Mouse (Mus musculus): Measurements from ENCODE around the gene Asl.

Asl gene

DNA sequence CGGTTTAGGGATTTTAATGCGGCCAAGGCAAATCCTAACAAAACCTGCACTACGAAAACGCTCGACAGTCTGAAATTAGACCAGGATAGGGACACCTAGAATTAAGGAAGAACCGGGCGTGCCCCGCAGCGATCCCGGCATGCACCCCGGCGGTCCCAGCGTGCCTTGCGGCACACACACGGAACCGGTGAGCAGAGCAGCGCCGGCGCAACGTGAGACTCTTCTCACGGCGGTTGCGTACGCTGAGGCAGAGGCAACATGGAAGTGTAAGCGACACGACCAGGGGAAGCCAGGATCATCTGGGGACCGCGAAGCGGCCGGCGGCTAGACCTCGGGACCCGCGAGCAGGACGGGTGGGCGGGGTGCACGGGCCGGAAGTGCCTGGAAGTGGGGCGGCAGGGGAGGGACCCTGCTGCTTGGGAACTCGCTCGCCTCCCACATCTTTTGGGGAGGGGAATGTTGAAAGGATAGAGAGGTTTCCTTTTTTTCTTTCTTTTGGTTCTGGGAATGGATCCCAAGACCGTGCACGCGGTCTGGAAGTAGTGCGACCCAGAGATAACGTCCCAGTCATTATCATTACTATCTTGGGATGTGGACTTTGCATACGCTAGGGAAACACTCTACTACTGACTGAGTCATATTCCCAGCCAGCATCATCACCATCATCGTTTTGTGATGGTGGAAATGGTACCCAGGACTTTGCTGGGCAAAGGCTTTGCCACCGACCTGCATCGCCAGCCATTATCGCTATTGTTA, at the start of gene Asl, which contains the start of gene Crcp:
Gene Asl (minus strand): TSS at position 106 of the 756 bp plus-strand sequence.
Gene Crcp (plus strand): TSS at position 149 of the 756 bp plus-strand sequence.
- DNase-seq, result peak; percentile 85

DNA sequence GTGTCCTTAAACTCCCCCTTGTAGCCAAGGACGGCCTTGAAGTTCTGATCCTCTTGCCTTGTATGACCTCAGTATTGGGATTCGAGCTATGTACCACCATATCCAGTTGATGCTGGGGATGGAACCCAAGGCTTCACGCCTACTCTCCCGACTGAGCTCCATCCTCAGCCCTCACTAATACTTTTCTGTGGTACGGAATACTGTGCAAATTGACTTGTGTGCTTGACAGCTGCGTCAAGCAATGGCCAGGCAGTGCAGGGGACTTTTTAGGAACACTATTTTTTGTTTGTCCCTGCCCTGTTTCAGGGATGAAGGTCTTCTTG, 49.7 kb upstream of the Asl start:
- DNase-seq, result no peak

DNA sequence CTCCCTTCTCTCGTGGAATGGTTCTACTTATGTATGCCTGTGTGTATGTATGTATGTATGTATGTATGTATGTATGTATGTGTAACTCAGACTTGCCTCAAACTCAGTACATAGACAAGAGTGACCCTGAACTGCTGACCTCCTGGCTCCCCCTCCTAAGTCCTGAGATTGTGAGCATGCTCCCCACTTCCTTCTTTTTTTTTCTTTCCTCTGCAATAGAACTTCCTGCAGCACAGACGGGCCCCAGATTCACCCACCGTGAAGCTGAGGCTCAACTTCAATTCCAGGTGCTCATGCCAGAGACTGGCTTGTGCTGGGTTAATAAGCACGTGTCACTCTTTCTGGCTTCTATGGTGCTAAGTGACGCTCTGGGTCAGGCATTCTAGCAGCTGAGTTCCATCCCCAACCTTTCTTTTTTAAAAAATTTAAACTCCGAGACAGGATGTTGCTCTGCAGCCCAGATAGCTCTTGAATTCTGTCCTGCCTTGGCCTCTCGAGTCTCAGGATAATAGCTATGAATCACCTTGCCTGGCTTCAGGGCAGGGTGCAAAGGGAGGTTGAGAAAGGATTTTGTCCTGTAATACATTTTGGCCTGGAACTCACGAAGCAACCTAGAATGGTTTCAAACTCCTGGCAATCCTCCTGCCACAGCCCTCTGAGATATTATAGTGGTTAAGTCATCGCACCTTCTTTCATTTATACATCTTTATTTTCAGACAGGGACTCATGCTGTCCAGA, 49.2 kb upstream of the Asl start:
- DNase-seq, result peak; percentile 37

DNA sequence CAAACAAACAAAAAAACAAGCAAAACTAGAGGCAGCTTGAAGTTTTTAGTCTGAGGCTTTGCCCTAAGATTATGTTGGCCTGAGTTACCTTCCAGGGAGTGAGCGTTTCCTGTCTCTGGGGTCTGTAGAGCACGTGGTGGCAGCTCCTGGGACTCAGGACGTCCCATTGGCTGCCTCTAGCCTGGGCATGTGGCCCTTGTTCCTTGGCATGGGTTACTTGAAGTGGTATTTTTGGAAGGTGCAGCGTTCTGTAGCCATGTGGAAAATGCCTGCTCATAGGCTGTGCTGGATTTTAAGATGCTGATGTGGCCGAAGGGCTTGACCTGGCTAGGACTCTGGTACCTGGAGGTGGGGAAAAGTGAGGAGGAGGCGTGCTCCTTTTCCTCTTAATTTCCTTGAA, 47.3 kb upstream of the Asl start:
- DNase-seq, result no peak

DNA sequence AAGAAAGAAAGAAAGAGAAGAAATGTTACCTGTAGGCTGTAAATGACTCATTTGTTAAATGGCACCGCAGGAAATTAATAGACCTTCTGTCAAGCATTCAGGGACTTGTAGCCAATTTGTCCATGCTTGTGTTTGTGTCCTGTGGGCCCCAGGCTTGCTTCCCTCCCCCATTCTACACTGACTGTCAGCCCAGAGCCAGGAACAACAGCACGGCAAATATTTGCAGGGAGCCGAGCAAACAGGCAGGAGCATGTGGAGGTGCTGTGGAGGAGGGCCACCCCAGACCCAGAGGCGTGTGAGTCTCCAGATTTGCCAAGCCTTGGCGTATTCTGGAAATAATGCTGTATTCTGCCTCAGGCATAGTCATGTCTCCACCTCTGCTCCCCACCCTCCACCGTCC, 45.4 kb upstream of the Asl start:
- DNase-seq, result no peak

DNA sequence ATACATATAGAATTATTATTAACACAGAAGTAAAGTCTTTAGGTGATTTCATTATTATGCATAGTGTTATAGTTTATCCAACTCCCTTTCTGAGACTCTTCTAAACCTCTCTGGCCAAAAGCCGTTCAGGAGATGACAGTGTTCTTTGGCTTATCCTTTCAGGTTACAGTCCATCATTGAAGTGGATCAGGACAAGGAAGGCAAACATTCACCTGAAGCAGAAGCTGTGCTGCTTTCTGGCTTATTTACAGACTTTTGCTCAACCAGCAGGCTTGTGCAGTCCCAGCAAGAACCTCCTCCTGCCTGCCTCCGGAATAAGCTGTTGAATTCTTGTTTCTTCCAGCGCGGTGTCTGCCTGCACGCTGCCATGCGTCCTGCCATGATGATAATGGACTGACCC, 44.0 kb upstream of the Asl start, which contains the start of gene Tpst1:
Gene Tpst1 (plus strand): TSS at position 301 of the 400 bp plus-strand sequence.
- no peak for DNase-seq

DNA sequence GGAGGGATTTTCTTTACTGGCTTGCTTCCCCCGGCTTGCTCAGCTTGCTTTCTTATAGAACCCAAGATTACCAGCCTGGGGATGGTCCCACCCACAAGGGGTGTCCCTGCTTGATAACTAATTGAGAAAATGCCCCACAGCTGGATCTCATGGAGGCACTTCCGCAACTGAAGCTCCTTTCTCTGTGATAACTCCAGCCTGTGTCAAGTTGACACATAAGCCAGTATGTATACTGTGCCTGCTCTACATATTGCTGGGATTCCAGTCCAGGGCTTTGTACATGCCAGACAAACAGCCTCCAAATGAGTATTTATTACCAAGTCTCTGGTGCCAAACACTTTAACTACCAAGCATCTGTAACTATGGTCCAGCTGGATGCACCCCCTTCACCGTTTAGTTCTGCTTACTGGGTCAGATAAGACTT, 38.8 kb upstream of the Asl start:
- no peak for DNase-seq

DNA sequence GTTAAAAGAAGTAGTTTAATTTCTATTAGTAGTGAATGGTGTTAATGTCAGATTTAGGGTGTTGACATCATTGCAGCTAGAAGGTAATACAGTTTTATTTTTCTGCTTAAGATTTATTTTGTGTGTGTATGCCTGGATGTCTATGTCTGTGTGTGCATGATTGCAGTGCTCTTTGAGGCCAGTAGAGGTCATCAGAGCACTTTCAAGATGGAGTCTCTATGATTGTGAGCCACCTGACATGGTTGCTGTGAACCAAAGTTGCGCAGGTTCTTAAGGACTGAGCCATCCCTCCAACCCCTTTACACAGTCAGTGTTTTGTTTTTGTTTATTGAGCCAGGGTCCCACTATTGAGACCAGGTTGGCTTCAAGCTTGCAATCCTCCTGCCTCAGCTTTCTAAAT, 36.5 kb upstream of the Asl start:
- DNase-seq, result no peak

DNA sequence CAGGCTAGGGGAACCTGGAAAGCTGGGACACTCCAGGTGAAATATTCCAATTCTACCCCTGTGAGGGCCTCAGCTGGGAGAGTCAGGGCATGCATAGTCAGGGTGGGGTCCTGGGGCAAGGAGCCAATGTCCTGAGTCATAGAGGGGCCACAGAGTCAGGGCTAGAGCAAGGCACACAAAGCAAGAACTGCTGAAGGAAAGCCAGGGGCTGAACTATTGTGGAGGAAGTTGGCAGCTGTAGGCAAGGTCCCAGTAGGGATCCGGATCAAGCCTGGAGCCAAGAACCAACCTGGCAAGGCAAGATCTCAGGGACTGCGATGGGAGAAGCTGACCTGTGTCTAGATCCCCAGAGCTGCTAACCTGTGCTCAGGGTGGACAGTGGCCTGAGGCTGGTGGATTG, 34.7 kb upstream of the Asl start:
- peak; percentile 84 for DNase-seq

DNA sequence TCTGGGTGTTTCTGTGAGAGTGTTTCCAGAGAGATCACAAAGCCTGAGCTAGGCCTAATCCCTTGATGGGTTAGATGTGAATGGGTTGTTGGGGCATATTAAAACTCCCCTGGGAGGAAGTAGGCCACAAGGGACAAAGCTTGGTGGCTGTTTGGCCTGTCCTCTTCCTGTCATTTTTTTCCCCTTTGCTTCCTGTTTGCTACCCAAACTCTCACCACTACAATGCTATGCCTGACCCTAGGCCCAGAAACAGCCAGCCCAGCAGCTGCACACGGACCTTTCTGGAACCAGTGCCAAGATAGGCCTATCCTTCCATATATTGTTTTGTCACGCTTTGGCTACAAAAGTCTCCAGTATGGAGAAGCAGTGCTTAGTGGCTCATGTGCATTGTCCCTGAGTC, 33.0 kb upstream of the Asl start:
- DNase-seq, result no peak

DNA sequence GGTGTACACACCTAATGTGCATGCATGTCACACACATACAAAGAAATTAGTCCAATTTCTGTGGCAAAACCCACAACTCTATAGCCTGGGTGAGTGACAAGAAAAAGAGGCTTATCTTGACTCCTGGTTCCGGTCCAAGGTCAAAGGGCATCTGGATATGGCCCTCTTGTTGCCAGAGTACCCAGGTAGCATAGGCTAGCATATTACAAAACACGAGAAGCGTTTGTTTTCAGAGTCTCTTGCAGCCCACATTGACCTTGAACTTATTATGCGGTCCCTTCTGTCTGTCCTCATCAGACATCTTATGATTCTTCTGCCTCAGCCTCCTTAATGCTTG, 31.2 kb upstream of the Asl start:
- no peak for DNase-seq

DNA sequence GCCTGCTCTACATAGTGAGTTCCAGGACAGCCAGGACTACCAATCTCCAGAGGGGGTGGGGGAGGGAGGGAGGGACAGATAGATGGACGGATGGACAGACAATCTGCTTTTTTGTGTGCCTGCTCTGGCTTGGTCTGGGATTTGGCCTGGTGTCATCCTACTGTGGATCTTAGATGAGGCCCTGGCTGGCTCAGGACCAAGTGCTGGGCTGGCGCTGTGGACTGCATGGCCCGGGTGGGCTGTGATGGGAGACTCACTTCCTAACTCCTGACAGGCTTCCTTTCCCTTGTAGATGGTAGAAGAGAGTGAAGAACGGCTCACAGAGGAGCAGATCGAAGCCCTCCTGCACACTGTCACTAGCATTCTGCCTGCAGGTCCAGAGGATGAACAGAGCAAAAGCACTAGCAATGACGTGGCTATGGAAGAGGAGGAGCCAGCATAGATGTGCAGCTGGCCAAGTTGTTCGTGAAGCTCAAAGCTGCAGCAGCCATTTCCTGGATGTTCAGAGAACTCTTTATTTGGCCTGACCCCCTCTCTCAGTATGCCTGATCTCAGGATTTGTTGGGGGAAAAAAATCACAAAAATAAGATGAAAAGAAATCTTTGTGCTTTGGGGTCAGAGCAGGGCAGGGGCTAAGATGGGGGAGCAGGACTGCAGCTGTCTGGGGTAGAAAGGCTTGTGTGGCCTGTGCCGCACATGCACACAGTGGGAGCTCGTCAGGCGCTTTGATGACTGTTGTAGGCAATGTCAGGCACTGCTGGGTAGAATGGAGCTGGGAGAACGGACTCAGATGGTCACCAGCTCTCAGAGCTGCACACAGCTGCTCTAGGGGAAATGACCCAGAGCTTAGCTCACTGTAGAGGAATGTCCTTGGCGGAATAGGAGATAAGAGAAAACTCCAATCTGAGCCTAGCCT, 30.6 kb upstream of the Asl start:
- no peak for DNase-seq

DNA sequence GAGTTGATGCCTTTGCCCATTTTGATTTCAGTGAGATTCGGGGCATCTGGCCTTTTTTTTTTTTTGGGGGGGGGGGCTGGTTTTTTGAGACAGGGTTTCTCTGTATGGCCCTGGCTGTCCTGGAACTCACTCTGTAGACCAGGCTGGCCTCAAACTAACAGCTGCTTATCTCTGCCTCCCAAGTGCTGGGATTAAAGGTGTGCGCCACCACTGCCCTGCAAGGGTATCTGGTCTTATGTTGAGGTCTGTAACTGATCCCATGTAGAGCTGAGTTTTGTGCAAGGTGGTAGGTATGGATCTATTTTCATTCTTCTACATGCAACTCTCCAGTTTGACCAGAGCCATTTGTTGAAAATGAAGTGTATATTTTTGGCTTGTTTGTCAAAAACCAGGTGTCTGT, 27.3 kb upstream of the Asl start:
- DNase-seq, result no peak

DNA sequence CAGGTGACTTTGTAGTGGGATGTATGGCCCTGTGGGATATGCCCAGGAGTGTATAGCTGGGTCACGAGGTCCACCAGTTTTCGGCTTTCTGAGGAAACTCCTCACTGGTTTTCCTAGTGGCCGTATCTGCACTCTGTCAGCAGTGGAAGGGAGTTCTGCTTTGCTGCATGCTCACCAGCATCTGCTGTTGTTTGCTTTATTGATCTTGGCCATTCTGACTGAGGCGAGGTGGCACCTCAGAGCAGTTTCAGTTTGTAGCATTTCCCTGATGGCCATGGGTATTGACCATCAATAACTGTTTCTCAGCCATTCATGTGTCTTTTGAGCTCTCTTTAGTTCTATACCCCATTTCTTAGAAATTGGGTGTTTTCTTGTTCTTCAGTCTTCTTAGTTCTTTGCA, 26.6 kb upstream of the Asl start:
- DNase-seq, result no peak

DNA sequence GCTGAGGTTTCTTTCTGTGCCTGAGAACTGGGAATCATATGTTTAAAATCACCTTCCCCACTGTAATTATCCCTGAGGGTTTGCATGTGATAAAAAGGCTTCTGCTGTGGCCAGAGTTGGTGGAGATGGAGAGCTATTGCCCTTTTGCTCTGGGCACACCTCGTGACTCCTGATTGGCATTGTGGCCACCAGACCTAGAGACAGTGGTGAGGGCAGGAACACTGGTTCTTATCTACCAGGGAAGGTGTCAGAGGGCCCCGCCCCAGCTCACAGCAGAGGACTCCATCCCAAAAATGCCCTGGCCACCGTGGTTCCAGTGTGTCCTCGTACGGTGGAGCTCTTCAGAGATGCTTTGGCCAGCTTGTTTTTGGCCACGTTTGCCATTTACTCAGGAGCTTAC, 23.9 kb upstream of the Asl start:
- no peak for DNase-seq

DNA sequence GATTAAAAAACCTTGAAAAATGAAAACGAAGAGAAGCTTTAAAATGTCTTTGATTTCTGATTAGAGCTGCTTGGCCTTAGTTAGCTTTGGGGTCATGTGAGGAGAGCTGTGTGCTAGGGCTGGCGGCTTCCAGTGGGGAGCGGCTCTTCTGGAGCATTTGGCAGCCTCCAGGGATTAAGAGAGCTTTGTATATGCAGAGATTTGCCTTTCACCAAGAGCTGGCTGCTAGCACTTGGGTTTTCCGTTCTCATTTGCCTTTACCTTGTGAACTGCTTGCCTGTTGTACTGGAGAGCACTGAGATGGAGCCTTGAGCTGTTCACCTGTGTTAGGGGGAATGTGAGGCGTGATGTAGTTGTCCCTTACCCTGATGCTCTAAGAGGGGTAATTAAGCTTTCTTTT, 23.5 kb upstream of the Asl start:
- DNase-seq, result no peak

DNA sequence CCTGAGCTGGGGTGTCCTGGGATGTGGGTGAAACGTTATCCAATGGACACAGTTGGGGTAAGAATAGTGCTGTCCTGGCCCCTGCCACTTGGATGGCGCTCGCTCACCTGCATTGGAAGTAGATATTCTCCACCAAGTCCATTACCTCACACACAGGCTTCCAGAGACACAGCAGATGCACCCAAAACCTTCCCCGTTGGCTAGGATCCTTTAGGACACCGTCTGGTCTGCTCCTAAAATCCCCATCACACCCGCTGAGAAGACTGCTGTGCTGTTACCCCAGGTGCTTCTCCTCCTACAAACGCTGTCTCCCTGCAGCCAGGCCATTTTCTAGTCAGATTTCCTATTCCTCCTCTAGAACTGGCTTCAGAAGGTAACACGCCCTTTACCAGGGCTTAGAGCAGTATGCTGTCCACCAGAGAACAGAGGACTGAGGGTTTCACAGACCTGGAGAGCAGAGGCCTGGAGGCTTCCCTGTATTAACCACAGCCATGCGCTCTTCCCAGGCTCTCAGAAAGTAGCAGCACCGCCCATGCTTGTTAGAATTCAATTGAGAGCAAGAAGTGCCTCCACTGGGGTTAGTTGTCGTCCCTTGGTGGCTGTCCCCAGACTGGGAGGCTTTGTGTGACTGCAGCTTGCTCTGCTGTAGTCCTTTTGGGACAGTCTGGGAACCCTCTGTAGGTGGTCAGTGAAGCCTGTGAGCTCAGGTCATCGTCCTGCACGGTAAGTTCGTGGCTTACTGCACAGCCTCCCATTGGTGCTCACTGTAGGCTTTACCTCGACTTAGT, 22.2 kb upstream of the Asl start:
- DNase-seq, result peak; percentile 63

DNA sequence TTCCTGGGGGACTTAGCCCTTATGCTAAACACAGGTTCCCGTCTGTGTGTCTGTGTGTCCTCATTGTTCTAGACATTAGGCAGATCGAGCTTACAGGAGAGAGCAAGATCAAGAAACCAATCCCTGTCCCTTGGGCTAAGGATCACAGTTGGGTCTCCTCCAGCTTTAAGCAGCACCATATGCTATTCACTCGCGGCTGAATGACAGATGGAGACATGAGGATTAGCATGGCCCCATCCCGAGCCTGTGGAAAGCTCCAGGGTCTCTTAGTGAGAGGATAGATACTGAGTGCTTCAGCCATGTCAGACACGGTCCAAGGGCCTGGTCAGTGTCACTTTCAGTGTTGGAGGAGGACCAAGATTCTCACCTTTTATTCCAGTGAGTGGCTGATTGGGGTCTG, 21.4 kb upstream of the Asl start:
- peak; percentile 95 for DNase-seq

DNA sequence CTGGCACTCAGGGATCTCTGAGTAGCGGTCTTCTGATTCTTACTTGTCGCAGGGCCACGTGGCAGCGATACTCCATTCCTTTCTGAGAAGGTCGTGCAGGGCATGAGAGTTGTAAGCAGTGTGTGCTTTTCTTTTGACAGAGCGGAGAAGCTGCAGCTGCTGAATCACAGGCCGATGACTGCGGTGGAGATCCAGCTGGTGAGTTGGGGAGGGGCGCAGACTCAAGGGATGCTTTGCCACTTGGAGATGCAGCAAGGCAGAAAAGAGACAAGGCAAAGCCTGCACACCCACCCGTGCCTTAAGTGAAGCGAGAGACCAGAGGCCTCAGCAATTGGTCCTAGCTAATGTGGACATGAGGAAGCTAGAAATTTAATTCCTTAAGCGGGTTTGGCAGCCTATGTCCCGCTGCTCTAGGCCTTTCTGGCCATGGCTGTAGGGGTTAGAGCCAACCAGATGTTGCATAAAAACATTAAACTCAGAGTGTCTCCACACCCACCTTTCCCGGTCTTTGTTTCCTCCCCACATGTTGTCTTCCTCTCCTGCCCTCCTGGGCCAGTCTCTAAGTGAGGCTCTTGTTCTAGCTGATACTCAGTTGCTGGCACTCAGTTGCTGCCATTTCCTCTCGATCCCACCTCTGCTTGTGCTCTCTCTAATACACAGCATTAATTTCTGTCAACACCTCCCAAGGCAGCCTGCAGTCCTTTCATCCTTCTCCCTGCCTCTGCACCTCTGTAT, 19.9 kb upstream of the Asl start:
- no peak for DNase-seq

DNA sequence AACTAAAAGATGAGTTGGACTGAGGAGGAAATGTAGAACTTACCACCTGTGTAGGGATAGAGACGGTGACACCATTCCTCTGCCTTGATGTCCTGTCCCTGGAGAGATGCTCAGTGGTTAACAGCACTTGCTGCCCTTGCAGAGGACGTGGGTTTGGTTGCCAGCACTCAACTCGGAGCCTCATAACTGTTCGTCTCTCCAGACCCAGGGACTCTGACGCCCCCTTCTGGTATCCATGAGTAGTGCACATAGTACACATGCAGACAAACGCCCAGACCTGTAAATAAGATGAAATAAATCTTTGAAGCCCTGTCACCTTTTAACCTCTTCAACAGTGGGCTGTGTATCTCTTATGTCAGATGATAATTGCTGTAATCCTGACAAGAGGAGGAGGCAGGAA, 18.0 kb upstream of the Asl start:
- no peak for DNase-seq

DNA sequence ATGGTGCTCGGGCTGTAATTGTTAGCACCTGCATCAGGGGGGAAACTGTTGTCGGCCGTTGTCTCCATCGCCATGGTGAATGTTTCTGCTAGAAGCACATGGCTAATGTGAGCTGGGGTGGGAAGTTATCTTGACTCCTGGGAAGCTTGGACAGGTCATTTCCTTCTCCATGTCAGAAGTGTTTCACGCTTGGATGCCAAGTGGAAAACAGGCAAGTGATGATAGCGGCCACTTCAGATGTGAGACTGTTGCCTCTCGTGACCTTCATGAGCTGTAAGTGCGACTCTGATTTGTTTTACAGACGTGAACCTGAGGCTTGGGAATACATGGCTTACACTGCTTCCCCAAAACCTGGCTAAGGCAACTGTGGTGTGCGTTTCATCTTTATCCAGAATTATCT, 17.5 kb upstream of the Asl start:
- DNase-seq, result no peak

DNA sequence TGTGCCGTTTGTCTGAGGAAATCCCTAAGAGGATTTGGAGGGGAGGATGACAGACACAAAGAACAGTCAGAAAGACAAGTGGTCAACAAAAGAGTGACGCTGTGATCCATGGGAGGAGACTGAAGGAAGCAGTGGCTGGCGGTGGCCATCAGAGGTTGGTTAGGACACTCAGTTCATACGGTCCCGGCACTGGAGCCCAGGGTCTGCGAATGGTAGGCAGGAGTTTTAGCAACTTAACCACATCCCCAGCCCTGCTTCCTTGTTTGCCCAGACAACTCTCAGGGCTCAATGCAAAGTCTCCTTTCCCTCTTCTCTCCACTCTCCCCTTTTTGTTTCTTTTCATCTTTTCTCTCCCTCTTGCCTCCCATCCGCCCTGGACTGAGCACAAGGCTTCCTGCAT, 17.1 kb upstream of the Asl start:
- DNase-seq, result no peak
